Mouse (Mus musculus): ENCODE measurements around the gene Sept8. TPM values are rescaled to one million over a fixed set of nuclear protein-coding genes. Genes with fewer than 3 reads are reported as not detected.
A peak's percentile ranks its signal among the peaks of the same experiment; 100 is the strongest.

The Sept8 gene
- total RNA-seq (2021): 10 to 100 TPM; 35.0 to 42.6 TPM
- long read RNA-seq, experiment 1, full-length matches to known transcripts: 4 of 14 reads
- long read RNA-seq, experiment 1, partial matches to known transcripts: 2 of 14 reads
- long read RNA-seq, experiment 1, other reads (novel, unspliced or antisense): 8 of 14 reads
- long read RNA-seq, experiment 2, full-length matches to known transcripts: 1 of 5 reads
- long read RNA-seq, experiment 2, partial matches to known transcripts: 0 of 5 reads
- long read RNA-seq, experiment 2, other reads (novel, unspliced or antisense): 4 of 5 reads

GRCm38 (mm10) chr11:53519207-53520121 lies at the start of gene Sept8:
TSS of gene Sept8 (plus strand) at chr11:53519257.
- DNase-seq: peak; percentile 67 to 82

- DNase-seq: peak in 1 of 2 experiments; percentile 39
Measured at GRCm38 (mm10) chr11:53469294-53469967, 49.6 kb upstream of the Sept8 start.

- peak; percentile 91 to 92 for DNase-seq
Measured at GRCm38 (mm10) chr11:53469968-53470695, 48.9 kb upstream of the Sept8 start, which contains the start of gene Gm9837. TSS of gene Gm9837 (minus strand) at chr11:53470479.

GRCm38 (mm10) chr11:53472709-53473108 lies 46.3 kb upstream of the Sept8 start:
- DNase-seq: no peak

- DNase-seq: no peak
Measured at GRCm38 (mm10) chr11:53475620-53476019, 43.4 kb upstream of the Sept8 start.

- no peak for DNase-seq
Measured at GRCm38 (mm10) chr11:53477833-53478232, 41.2 kb upstream of the Sept8 start.

- DNase-seq: peak in 1 of 2 experiments; percentile 25
Measured at GRCm38 (mm10) chr11:53478383-53479170, 40.5 kb upstream of the Sept8 start.

- peak in 1 of 2 experiments; percentile 32 for DNase-seq
Measured at GRCm38 (mm10) chr11:53479171-53479782, 39.8 kb upstream of the Sept8 start.

- DNase-seq: peak in 1 of 2 experiments; percentile 50
Measured at GRCm38 (mm10) chr11:53479783-53480301, 39.2 kb upstream of the Sept8 start, which contains the start of the genes Gm9945 and Sowaha. TSS of gene Gm9945 (plus strand) at chr11:53480166. TSS of gene Sowaha (minus strand) at chr11:53480274.

- no peak for DNase-seq
Measured at GRCm38 (mm10) chr11:53481088-53481730, 37.8 kb upstream of the Sept8 start.

- DNase-seq: no peak
Measured at GRCm38 (mm10) chr11:53483159-53483891, 35.7 kb upstream of the Sept8 start.

GRCm38 (mm10) chr11:53485719-53486118 lies 33.3 kb upstream of the Sept8 start:
- DNase-seq: no peak

- no peak for DNase-seq
Measured at GRCm38 (mm10) chr11:53486351-53486750, 32.7 kb upstream of the Sept8 start.

- DNase-seq: peak; percentile 34 to 45
Measured at GRCm38 (mm10) chr11:53486822-53487594, 32.0 kb upstream of the Sept8 start.

- DNase-seq: no peak
Measured at GRCm38 (mm10) chr11:53489007-53489406, 30.1 kb upstream of the Sept8 start.

GRCm38 (mm10) chr11:53489421-53489820 lies 29.6 kb upstream of the Sept8 start:
- peak in 1 of 2 experiments; percentile 43 for DNase-seq

- DNase-seq: no peak
Measured at GRCm38 (mm10) chr11:53491954-53492401, 27.1 kb upstream of the Sept8 start.

Data from adrenal gland, postnatal 36 days (tissue).